Mouse (Mus musculus): Measurements from ENCODE around the gene Pbxip1. TPM values are rescaled to one million over a fixed set of nuclear protein-coding genes. Genes with fewer than 3 reads are reported as not detected.
A peak's percentile ranks its signal among the peaks of the same experiment; 100 is the strongest.

The Pbxip1 gene
- polyA plus RNA-seq, 1 experiment from 2014 or later = 7.6 TPM

DNA sequence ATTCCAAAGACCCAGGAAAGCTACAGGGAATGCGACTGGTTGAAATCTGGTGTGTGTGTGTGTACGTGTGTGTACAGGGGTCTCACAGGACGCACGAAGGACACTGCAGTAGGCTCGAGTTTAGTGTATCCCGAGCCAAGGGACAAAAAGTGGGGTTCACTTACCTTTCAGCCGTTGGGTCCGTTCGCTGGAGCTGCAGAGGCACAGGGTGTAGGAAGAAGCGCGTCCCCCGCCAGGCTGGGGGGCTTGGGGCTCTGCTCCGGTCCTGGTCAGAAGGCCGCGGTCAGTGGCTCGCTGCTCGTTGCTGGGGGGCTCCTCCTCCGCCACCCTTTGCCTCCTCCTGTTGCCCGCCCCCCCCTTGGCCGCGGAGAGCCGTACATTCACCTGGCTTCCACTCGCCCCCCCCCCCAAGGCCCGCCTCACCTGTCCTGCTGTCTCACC, 43.6 kb upstream of the Pbxip1 start:
- Histone ChIP-seq H3K36me3 (ENCODE audit: control insufficient read depth, insufficient read depth, low read length) (no peaks in the 10 kb centered on the region), H3K27me3 (ENCODE audit: control insufficient read depth, insufficient read depth, low read length) (peaks cover 15% of the 10 kb centered on the region; the same call in 1 of the 2 replicates), H3K4me2 (ENCODE audit: low read length) (peak overlapping the region; percentile 100), H3K27ac (replicated peaks; ENCODE audit: low read depth, low read length) (no peak overlapping the region), H3K9me3 (ENCODE audit: control insufficient read depth, low read length) (no peaks in the 10 kb centered on the region), H3K4me1 (ENCODE audit: control insufficient read depth, insufficient read depth, low read length) (peaks cover 45% of the 10 kb centered on the region), H3K4me3 (replicated peaks; ENCODE audit: low read depth, low read length) (peak overlapping the region; percentile 50), H3K9ac (replicated peaks; ENCODE audit: low read length) (no peak overlapping the region)
- ATAC-seq (ENCODE audit: low FRiP score, low TSS enrichment) = no peak
- under 1% methylated on average over 22 of the region's 24 CpGs for WGBS
- DNase-seq = no peak

DNA sequence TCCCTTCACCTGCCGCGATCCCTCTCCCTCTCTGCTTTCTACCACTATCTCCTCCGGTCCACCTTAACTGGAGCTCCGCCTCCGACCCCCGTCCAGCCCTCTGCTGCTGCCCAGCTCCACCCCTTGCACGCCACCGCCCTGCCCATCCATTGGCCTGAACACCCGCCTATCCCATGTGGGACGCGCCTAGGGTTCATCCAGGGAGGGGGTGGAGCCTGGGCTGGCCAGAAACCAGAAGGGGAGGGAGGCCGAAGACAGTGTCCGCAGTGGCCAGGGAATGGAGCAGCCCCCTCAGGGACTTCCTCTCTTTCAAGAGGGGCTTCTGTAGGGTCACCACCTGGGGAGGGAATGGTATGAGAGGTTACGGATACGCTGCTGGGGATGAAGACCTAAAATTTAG, 42.9 kb upstream of the Pbxip1 start:
- Histone ChIP-seq H3K4me3 (replicated peaks; ENCODE audit: low read depth, low read length) (peak overlapping the region; percentile 38), H3K9me3 (ENCODE audit: control insufficient read depth, low read length) (no peaks in the 10 kb centered on the region), H3K9ac (replicated peaks; ENCODE audit: low read length) (peak overlapping the region; percentile 36), H3K4me1 (ENCODE audit: control insufficient read depth, insufficient read depth, low read length) (peaks cover 45% of the 10 kb centered on the region), H3K4me2 (ENCODE audit: low read length) (peak overlapping the region; percentile 100), H3K27me3 (ENCODE audit: control insufficient read depth, insufficient read depth, low read length) (peaks cover 15% of the 10 kb centered on the region; the same call in 1 of the 2 replicates), H3K36me3 (ENCODE audit: control insufficient read depth, insufficient read depth, low read length) (no peaks in the 10 kb centered on the region), H3K27ac (replicated peaks; ENCODE audit: low read depth, low read length) (no peak overlapping the region; the same call in 1 of the 2 replicates)
- WGBS = 1% methylated on average over 15 of the region's 15 CpGs
- peak; percentile 93 for ATAC-seq (ENCODE audit: low FRiP score, low TSS enrichment)
- DNase-seq = peak; percentile 94

DNA sequence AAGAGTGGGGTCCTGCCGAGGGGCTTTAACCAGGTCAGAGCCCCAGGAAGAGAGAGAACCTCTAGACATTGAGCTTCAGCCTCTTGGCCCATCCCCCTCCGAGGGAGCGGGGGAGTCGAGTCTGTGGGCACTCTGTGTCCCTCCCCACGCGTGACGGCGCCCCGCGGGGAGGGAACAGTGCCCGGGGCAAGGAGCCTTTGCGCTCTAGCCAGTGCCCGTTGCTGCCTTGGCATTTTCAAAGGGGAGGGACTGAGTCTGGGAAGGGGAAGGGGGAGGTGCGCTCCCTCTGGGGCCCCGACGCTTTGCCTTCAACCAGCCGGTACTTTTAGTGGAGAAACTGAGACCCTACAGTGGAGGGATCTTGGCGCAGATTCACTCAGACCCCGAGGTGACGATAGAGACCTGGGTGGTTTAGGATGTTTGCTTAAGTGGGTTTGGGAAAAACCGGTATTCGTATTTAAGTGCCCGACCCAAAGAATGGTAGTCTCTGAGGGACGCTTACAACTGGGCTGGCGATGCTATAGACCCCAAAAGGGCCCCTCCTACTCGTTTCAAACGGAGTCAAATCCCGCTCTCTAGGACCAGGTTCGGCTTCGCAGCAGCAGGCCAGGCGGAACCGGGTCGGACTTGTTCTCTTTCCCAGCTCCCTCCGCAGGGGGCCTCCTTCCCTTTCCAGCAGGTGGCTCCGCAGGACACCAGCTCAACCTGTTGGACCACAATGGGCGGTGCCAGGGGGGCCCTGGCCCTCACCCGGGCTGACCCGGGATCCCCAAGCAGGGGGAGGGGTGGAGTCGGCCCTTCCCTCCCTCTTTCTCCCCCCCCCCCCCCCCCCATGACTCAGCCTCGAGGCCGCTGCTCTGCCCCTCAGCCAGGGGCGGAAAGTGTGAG, 42.3 kb upstream of the Pbxip1 start, which contains the start of gene Zbtb7b:
Gene Zbtb7b (minus strand): TSS at position 771 of the 888 bp plus-strand sequence.
- Histone ChIP-seq H3K4me1 (ENCODE audit: control insufficient read depth, insufficient read depth, low read length) (peaks cover 45% of the 10 kb centered on the region), H3K4me2 (ENCODE audit: low read length) (peak within 1 kb of the TSS; percentile 100), H3K4me3 (replicated peaks; ENCODE audit: low read depth, low read length) (peak within 1 kb of the TSS; percentile 38), H3K9me3 (ENCODE audit: control insufficient read depth, low read length) (no peaks in the 10 kb centered on the region), H3K27ac (replicated peaks; ENCODE audit: low read depth, low read length) (no peak within 1 kb of the TSS; the same call in 1 of the 2 replicates), H3K36me3 (ENCODE audit: control insufficient read depth, insufficient read depth, low read length) (no peaks in the 10 kb centered on the region), H3K27me3 (ENCODE audit: control insufficient read depth, insufficient read depth, low read length) (peaks cover 15% of the 10 kb centered on the region; the same call in 1 of the 2 replicates), H3K9ac (replicated peaks; ENCODE audit: low read length) (peak within 1 kb of the TSS; percentile 36)
- peak; percentile 72 for DNase-seq
- peak; percentile 32 for ATAC-seq (ENCODE audit: low FRiP score, low TSS enrichment)
- WGBS = under 1% methylated on average over 41 of the region's 42 CpGs

DNA sequence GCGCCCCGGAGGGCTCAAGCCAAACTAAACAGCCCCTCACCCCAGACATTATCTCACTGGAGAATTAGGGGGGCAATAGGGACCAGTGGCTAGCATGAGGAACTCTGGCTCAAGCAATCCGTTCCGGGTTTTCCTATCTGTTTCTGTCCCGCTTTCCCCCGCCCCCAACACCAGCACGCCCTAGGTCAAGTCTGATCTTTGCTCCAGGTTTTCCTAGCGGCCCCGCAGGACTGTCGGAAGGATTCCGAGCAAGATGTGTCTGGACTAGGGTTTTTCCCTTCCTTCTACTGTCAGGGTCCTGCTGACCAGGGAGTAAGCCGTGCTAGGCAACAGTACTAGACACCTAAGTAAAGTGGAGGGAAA, 41.6 kb upstream of the Pbxip1 start:
- H3K36me3 ChIP-seq (ENCODE audit: control insufficient read depth, insufficient read depth, low read length) = no peaks in the 10 kb centered on the region
- peaks cover 45% of the 10 kb centered on the region for H3K4me1 ChIP-seq (ENCODE audit: control insufficient read depth, insufficient read depth, low read length)
- H3K9ac ChIP-seq (replicated peaks; ENCODE audit: low read length) = peak overlapping the region; percentile 36; the same call in 1 of the 2 replicates
- peak overlapping the region; percentile 38 for H3K4me3 ChIP-seq (replicated peaks; ENCODE audit: low read depth, low read length)
- no peak overlapping the region for H3K27ac ChIP-seq (replicated peaks; ENCODE audit: low read depth, low read length)
- under 1% methylated on average over 12 of the region's 12 CpGs for WGBS
- peak; percentile 83 for DNase-seq
- peak overlapping the region; percentile 100 for H3K4me2 ChIP-seq (ENCODE audit: low read length)
- H3K27me3 ChIP-seq (ENCODE audit: control insufficient read depth, insufficient read depth, low read length) = peaks cover 15% of the 10 kb centered on the region; the same call in 1 of the 2 replicates
- no peak for ATAC-seq (ENCODE audit: low FRiP score, low TSS enrichment)
- H3K9me3 ChIP-seq (ENCODE audit: control insufficient read depth, low read length) = no peaks in the 10 kb centered on the region

DNA sequence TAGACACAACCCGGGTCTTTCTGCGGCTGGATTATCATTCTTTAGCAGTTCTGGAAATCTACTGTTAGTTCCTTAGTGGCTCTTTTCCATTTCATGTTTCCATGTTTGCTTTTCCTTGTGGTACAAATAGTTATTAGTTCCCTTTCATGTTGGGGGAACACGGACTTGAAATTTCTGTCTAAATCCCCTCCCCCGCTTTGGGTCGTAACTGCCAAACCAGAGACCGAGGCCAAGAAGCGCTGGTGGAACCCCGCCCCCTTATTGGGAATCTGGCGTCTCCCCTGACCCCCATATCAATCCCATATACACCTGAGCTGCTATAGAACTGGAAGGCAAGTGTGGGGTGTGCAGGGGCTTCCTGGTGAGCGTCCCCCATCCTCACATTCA, 41.1 kb upstream of the Pbxip1 start:
- peaks cover 15% of the 10 kb centered on the region; the same call in 1 of the 2 replicates for H3K27me3 ChIP-seq (ENCODE audit: control insufficient read depth, insufficient read depth, low read length)
- WGBS = 1% methylated on average over 10 of the region's 10 CpGs
- H3K27ac ChIP-seq (replicated peaks; ENCODE audit: low read depth, low read length) = no peak overlapping the region
- peak overlapping the region; percentile 100 for H3K4me2 ChIP-seq (ENCODE audit: low read length)
- no peaks in the 10 kb centered on the region for H3K9me3 ChIP-seq (ENCODE audit: control insufficient read depth, low read length)
- H3K9ac ChIP-seq (replicated peaks; ENCODE audit: low read length) = no peak overlapping the region
- peak overlapping the region; percentile 38; the same call in 1 of the 2 replicates for H3K4me3 ChIP-seq (replicated peaks; ENCODE audit: low read depth, low read length)
- no peaks in the 10 kb centered on the region for H3K36me3 ChIP-seq (ENCODE audit: control insufficient read depth, insufficient read depth, low read length)
- ATAC-seq (ENCODE audit: low FRiP score, low TSS enrichment) (no peak), DNase-seq (no peak)
- H3K4me1 ChIP-seq (ENCODE audit: control insufficient read depth, insufficient read depth, low read length) = peaks cover 45% of the 10 kb centered on the region

DNA sequence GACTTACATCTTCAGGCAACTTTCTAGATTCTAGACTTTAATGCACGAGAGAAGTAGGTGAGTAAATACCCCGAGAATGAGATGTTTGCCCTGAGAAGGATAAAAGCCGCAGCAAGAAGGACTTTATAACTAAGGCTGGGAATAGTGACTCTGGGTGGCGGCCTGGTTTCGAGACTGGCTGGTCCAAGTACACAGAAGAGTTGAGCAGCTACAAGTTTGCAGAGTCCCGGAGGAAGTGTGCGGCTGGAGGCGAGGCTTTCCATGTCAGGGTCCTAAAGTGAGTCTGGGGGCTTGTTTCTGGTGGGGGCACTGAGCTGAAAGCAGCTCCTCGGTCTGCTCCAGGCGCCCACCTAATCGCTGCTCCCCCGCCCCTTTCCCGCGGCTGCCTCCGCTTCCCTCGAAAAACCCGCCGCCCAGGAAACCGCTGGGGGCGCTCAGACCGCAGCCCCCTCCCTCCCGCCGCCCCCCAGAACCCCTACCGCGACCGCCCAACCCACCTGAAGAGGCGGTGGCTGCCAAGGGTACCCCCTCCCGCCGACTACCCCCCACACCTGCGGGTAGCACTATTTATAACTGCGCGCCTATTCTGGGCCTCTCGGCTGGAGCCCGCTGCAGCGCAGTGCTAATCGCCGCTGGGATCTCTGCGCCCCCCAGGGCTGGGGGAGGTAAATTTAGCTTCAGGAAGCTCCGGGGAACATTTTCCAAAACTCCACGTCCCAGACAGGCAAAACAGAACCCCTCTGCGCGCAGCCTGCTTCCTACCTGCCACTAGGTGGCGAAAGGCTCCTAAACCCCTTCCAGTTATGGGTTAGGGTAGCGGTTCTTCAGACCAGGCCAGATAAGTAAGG, 40.5 kb upstream of the Pbxip1 start:
- no peak for ATAC-seq (ENCODE audit: low FRiP score, low TSS enrichment)

DNA sequence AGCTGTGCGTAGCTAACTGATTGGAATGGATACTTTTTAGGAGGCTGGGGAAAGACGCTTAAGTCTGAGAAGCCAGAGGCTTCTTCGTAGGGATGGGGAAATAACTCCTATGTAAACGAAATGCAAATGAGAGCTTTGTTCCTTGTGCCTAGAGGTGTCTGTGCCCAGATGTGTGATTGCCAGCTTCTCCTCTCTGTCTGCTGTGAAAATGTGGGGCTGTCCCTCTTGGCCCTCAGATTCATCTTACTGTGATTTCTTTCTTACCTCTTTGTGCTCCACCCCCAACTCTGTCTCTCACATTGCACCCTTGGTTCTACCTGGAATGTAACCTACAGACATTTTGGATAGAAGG, 39.9 kb upstream of the Pbxip1 start:
- Histone ChIP-seq H3K4me3 (replicated peaks; ENCODE audit: low read depth, low read length) (peak overlapping the region; percentile 37; the same call in 1 of the 2 replicates), H3K4me2 (ENCODE audit: low read length) (peak overlapping the region; percentile 100), H3K9ac (replicated peaks; ENCODE audit: low read length) (no peak overlapping the region), H3K9me3 (ENCODE audit: control insufficient read depth, low read length) (no peaks in the 10 kb centered on the region), H3K27me3 (ENCODE audit: control insufficient read depth, insufficient read depth, low read length) (peaks cover 15% of the 10 kb centered on the region; the same call in 1 of the 2 replicates), H3K4me1 (ENCODE audit: control insufficient read depth, insufficient read depth, low read length) (peaks cover 35% of the 10 kb centered on the region), H3K27ac (replicated peaks; ENCODE audit: low read depth, low read length) (no peak overlapping the region), H3K36me3 (ENCODE audit: control insufficient read depth, insufficient read depth, low read length) (peaks cover 7% of the 10 kb centered on the region)
- ATAC-seq (ENCODE audit: low FRiP score, low TSS enrichment) (no peak), DNase-seq (no peak)
- WGBS = 0% methylated on average over 4 of the region's 4 CpGs

More for the DNA sequence above, 40.5 kb upstream of the Pbxip1 start:
- peak overlapping the region; percentile 100 for H3K4me2 ChIP-seq (ENCODE audit: low read length)
- DNase-seq = peak; percentile 86
- no peaks in the 10 kb centered on the region for H3K9me3 ChIP-seq (ENCODE audit: control insufficient read depth, low read length)
- peaks cover 1% of the 10 kb centered on the region; the same call in 1 of the 2 replicates for H3K36me3 ChIP-seq (ENCODE audit: control insufficient read depth, insufficient read depth, low read length)
- H3K27me3 ChIP-seq (ENCODE audit: control insufficient read depth, insufficient read depth, low read length) = peaks cover 15% of the 10 kb centered on the region; the same call in 1 of the 2 replicates
- peak overlapping the region; percentile 37 for H3K4me3 ChIP-seq (replicated peaks; ENCODE audit: low read depth, low read length)
- peaks cover 41% of the 10 kb centered on the region for H3K4me1 ChIP-seq (ENCODE audit: control insufficient read depth, insufficient read depth, low read length)
- under 1% methylated on average over 44 of the region's 44 CpGs for WGBS
- no peak overlapping the region for H3K27ac ChIP-seq (replicated peaks; ENCODE audit: low read depth, low read length)
- no peak overlapping the region; the same call in 1 of the 2 replicates for H3K9ac ChIP-seq (replicated peaks; ENCODE audit: low read length)

DNA sequence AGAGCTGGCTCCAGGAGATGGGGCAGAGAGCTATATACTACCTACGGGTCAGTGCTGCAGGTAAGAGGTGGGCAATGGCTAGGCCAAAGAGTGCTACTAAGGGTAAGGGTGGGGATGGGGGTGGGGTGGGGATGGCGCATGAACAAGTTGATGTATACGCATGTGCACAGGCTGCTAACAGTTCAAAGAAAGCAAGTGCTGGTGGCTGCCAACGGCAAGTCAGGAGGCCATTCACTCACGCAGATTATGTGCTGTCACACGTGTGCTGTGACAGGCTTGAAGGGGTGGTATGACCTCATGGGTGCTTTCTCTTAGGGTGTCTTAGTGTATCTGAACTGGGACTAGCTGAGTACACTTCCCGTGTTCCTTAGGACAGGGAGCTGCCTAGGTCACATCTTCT, 35.2 kb upstream of the Pbxip1 start:
- Histone ChIP-seq H3K27me3 (ENCODE audit: control insufficient read depth, insufficient read depth, low read length) (no peaks in the 10 kb centered on the region), H3K4me2 (ENCODE audit: low read length) (no peak overlapping the region), H3K9ac (replicated peaks; ENCODE audit: low read length) (no peak overlapping the region), H3K36me3 (ENCODE audit: control insufficient read depth, insufficient read depth, low read length) (peaks cover 44% of the 10 kb centered on the region), H3K27ac (replicated peaks; ENCODE audit: low read depth, low read length) (no peak overlapping the region), H3K9me3 (ENCODE audit: control insufficient read depth, low read length) (no peaks in the 10 kb centered on the region), H3K4me3 (replicated peaks; ENCODE audit: low read depth, low read length) (no peak overlapping the region), H3K4me1 (ENCODE audit: control insufficient read depth, insufficient read depth, low read length) (peaks cover under 1% of the 10 kb centered on the region)
- DNase-seq (no peak), ATAC-seq (ENCODE audit: low FRiP score, low TSS enrichment) (no peak)
- WGBS = 93% methylated on average over 7 of the region's 7 CpGs
